Mouse (Mus musculus) left cerebral cortex, adult 2 months (tissue): Measurements from ENCODE around the gene Rtkn2. TPM values are rescaled to one million over a fixed set of nuclear protein-coding genes. Genes with fewer than 3 reads are reported as not detected.

ENCODE experiments used
- DNase-seq, 2 experiments: peaks; one replicate each; pipeline ENCODE4 v3.0.0; 2021 to 2022; ENCODE audit warnings: low spot score in 2 of 2, mixed read lengths in 1 of 2; ENCODE audit errors: extremely low spot score in 1 of 2
- H3K27ac ChIP-seq: fragments of 200-600 bp; 2 replicates; pipeline ENCODE4 v1.8.1; 2022
- H3K4me3 ChIP-seq: fragments of 200-600 bp; 2 replicates; pipeline ENCODE4 v1.8.1; 2022
- CTCF ChIP-seq: fragments of 200-600 bp; IDR thresholded peaks from 2 replicates; pipeline ENCODE4 v1.8.1; 2022; ENCODE audit warnings: antibody characterized with exemption, mild to moderate bottlenecking, moderate library complexity
- intact Hi-C: fragments of 180-260 bp; cut with DNase I; formaldehyde crosslinking; loops from one replicate; pipeline ENCODE4 v1.15.1; 2025
- total RNA-seq, 2 experiments: library from RNA; stranded (reverse); gene quantifications; 2 replicates each; pipeline ENCODE4 v1.2.3; 2021

The Rtkn2 gene
- total RNA-seq, 2 experiments from 2014 or later: 4.0 to 5.3 TPM

DNA sequence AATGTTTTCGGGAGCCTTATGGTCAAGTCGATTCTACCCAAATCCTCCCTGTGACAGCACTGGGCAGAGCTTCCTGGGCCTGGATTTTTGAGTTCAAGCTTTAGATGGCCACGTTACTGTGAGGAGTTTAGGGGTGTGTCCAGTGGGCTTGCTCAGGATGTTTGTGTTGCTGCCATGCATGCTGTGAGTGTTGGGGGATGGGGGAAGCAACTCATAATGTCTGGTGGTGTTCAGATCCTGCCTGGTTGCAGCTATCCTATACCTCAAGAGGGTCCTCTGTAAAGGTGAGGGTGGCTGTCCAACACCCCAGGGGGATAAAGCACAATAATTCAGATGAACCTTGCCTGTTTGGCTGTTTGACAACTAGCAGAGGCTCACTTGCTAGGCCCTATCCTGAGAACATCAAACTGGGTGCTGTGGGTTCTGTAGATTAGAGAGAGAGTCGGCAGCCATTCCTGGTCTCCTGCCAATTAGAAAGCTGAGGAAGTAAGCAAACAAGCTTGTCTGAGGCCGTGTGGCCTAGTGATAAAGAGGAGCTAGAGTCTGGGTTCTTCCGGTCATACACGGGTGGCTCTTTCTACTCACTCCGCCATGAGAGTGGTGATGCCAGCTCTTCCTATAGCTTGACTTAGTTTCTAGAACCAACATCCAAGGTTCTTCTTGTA is 69.4 kb downstream of the Rtkn2 start:
- DNase-seq: no peak
- Histone ChIP-seq H3K4me3 (no peak overlapping the region), H3K27ac (no peak overlapping the region)
- intact Hi-C loops: no loop called here
- TF ChIP-seq CTCF: no peak

DNA sequence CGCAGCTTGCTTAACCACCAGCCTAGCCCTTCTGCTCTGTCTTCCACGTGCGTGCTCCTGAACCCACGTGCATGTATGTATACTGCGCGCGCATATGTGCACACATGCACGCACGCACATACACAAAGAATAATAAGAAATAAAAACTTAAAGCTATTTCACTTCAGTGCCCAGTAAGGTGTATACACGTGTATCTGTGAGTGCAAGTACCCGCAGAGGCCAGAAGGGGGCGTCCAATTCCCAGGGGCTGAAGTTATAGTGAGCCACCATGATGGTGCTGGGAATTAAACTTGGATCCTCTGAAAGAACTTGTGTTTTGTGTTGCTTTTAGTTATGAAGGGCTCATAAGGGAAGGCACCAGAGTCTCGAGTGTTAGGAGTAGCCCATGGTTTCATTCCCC is 71.5 kb downstream of the Rtkn2 start:
- TF ChIP-seq CTCF: no peak; the same call in none of the 2 replicates
- H3K4me3 ChIP-seq: no peak overlapping the region
- no peak overlapping the region for H3K27ac ChIP-seq
- intact Hi-C loops: no loop called here
- no peak for DNase-seq

- Histone ChIP-seq H3K27ac (no peak overlapping the region), H3K4me3 (no peak overlapping the region)
- no peak for DNase-seq
- intact Hi-C loops: no loop called here
- TF ChIP-seq CTCF: no peak
These were observed 72.1 kb downstream of the Rtkn2 start for GRCm38 (mm10) chr10:68051316-68051933.

DNA sequence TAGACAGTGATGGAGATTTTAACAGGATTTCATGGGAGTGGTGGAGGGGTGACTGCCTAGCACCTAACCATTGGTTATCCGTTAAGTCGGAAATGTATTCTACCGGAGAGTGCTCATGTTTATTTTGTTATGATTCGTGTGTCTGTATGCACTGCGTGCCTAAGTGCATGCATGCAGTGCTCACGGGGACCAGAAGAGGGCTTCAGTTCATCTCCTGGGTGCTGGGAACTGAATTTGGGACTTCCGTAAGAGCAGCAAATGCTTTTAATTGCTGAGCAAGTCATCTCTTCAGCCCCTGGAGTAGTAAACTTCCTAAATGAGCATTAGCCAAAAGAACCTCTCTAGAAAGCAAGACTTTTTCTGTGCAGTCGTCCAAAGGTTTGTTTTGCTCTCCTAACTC is 72.9 kb downstream of the Rtkn2 start:
- peak; percentile 11; the same call in 1 of the 2 replicates for TF ChIP-seq CTCF
- Histone ChIP-seq H3K4me3 (no peak overlapping the region), H3K27ac (no peak overlapping the region)
- intact Hi-C loops: no loop called here
- DNase-seq: no peak

GRCm38 (mm10) chr10:68054131-68054530 is 74.8 kb downstream of the Rtkn2 start:
- no peak for TF ChIP-seq CTCF
- Histone ChIP-seq H3K4me3 (no peak overlapping the region), H3K27ac (no peak overlapping the region)
- DNase-seq: no peak
- intact Hi-C loops: no loop called here

- DNase-seq: no peak
- TF ChIP-seq CTCF: no peak
- intact Hi-C loops: no loop called here
- H3K4me3 ChIP-seq: no peak overlapping the region
- H3K27ac ChIP-seq: no peak overlapping the region
These were observed 75.3 kb downstream of the Rtkn2 start for GRCm38 (mm10) chr10:68054706-68055105.

DNA sequence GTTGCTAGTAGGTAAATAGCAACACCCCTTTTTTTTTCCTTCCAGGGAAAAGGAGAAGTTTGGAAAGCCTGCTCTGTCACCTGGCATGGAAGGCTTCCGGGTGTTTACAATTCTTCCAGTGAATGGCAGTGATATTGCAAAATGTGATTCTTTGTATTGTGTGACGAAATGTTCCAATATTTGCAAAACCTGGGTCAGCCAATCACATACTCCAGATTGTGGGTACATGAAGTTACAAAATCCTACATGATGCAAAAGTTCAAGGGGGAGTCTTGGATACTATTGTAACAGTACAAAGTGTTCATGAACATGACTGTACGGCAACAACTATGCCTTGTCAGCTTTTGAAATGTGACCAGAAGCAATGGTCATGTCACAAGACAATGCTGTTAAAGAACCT is 78.5 kb downstream of the Rtkn2 start:
- DNase-seq: no peak
- TF ChIP-seq CTCF: no peak
- intact Hi-C loops: no loop called here
- Histone ChIP-seq H3K27ac (no peak overlapping the region), H3K4me3 (no peak overlapping the region)

DNA sequence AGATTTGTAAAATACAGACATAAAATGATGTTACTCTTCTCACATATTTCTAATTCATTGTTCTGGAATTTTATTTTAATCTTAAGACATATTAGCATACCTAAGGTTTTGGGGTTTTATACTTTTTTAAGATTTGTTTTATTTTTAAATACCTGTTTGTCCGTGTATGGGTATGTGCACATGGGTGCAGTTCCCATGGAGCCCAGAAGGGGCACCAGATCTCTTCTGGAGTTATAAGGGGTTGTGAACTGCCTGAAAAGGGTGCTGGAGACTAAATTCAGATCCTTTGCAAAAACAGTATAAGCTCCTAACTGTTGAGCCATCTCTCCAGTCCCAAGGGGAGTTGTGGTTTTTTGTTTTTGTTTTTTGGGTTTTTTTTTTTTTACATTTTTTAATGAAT is 79.0 kb downstream of the Rtkn2 start:
- DNase-seq: no peak
- peak; percentile 19 for TF ChIP-seq CTCF
- Histone ChIP-seq H3K27ac (no peak overlapping the region), H3K4me3 (no peak overlapping the region)
- intact Hi-C loops: no loop called here

DNA sequence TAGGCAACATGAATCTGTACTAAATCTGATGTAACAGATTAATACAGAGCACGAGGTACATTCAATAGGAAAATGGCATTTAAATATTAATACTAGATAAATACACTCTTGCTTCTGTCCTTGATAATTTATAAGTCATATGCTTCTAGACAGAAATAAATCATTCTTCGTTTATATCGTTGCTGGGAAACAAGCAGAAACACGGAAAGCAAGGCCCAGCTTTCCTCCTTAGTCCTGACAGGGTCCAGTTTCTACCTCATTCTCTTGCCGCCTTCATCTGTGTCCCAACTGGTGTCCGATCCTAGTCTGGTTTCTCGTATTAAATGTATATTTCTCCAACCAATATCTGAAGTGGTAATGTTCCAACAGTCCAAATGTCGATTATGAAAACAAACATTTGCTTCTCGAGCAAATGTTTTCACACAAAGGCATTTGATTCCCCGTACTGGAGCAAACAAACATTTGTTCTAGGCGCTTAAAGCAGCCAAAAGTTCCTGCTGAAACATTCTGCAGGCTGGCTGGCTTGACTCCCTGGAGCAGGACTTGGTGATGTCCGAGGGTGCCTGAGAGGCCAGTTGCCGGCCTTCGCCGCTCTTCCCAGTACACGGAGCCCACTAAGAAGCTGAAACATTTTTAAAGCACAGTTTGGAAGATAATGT is 81.3 kb downstream of the Rtkn2 start:
- TF ChIP-seq CTCF: no peak
- DNase-seq: no peak
- H3K4me3 ChIP-seq: no peak overlapping the region
- intact Hi-C loops: no loop called here
- no peak overlapping the region for H3K27ac ChIP-seq

GRCm38 (mm10) chr10:68061249-68061615 is 81.9 kb downstream of the Rtkn2 start:
- no peak overlapping the region for H3K4me3 ChIP-seq
- intact Hi-C loops: no loop called here
- DNase-seq: no peak
- no peak for TF ChIP-seq CTCF
- no peak overlapping the region for H3K27ac ChIP-seq

DNA sequence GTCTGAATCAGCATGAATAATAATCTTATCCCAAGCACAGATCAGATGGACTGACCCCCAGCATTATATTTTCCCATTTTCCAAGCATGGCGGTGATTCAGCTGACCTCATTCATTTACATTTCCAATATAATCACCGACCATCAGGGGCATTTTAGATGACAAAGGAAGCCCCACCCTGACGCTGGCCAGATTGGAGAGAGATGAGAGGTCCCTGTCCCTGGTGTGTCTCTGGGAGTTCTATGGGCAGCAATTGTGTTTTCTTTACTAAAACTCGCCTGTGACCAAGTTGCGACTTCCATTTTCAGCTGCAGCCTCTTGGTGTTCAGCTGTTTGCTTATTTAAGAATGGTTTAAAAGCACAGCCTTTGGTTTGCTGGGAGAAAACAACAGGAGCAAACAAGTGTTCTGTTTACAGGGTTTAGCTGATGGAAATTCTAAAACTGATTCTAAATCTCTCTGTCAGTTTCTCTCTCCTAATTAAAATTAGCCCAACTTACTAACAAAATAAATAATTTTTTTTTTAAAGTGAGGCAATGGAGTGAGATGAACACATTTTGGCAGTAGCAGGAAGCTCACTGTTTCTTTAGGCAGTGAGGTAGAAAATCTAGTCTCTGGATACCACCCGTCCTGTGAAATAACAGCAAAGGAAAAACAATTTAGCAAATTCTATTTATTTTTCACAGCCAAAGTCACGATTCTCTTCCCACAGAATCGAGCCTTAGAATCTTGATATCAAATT is 84.6 kb downstream of the Rtkn2 start:
- intact Hi-C loops: no loop called here
- no peak for TF ChIP-seq CTCF
- Histone ChIP-seq H3K4me3 (0 out of 2 replicates have a peak overlapping the region, but pooled peaks have one; percentile 6), H3K27ac (no peak overlapping the region)
- DNase-seq: no peak

DNA sequence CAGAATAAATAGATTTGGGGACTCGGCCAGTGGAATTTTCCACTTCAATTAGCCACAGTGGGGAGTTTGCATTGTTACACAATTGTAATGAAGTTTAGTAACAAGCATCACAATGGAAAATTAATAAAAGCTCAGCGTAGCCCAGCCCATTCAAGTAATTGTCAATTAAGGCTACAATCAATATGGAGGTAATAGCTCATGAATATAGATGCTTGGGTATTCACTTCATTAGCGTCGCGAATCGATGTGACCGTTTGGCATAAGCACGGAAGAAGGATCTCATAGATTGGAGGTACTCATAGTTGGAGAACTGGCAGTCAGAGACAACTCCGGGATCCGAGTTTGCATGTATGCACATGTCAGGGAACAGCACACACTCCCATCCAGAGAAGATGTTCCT is 85.2 kb downstream of the Rtkn2 start:
- no peak for DNase-seq
- H3K4me3 ChIP-seq: no peak overlapping the region
- no peak for TF ChIP-seq CTCF
- intact Hi-C loops: no loop called here
- H3K27ac ChIP-seq: no peak overlapping the region
